Mouse (Mus musculus) common myeloid progenitor, adult 5-6 weeks (primary cell): Measurements from ENCODE around the gene Msh3. TPM values are rescaled to one million over a fixed set of nuclear protein-coding genes. Genes with fewer than 3 reads are reported as not detected.

Source experiments
- total RNA-seq: library from RNA; stranded (forward); fragments of 200-1000, 187-1606 nt; gene quantifications from 2 replicates; pipeline ENCODE4 v1.2.3, GENCODE M21; 2017

The Msh3 gene
- total RNA-seq, 1 experiment from 2014 or later, result 52.4 TPM

Other genes starting within 250 kb of the Msh3 start
- gene Rasgrf2, start 223.3 kb downstream of the Msh3 start, total RNA-seq, result 0.09 TPM in 1 of 2 replicates, not detected in the other
- not detected in 2 replicates for gene Gm20379, start 49.0 kb downstream of the Msh3 start, total RNA-seq
- gene Dhfr, start 277 bp downstream of the Msh3 start, total RNA-seq, result 24.1 and 29.4 TPM in 2 replicates
- not detected in 2 replicates for gene Ankrd34b, start 70.9 kb upstream of the Msh3 start, total RNA-seq
- 4.1 and 5.5 TPM in 2 replicates for gene Fam151b, start 129.0 kb upstream of the Msh3 start, total RNA-seq
- gene Zfyve16, start 175.9 kb upstream of the Msh3 start, total RNA-seq, result 6.7 and 6.9 TPM in 2 replicates
- gene Spz1, start 221.2 kb upstream of the Msh3 start, total RNA-seq, result not detected in 2 replicates